Mouse (Mus musculus): ENCODE measurements at regions not wholly inside any gene's neighbourhood (a gene's known extent, or its start where the extent isn't known, plus 50 kb on each side); places are given as distances from the start of the nearest gene placed in this dataset.
"Not testable (repeated sequence)": the region's sequence is repeated elsewhere in the genome, so short reads cannot be mapped to it uniquely, and the experiment has no call there.

- DNase-seq, result no peak
Measured at GRCm38 (mm10) chr5:75407686-75408085, 167.0 kb upstream of the Kit start.

- no peak for DNase-seq
Measured at GRCm38 (mm10) chr5:75410240-75411186, 164.2 kb upstream of the Kit start.

DNA sequence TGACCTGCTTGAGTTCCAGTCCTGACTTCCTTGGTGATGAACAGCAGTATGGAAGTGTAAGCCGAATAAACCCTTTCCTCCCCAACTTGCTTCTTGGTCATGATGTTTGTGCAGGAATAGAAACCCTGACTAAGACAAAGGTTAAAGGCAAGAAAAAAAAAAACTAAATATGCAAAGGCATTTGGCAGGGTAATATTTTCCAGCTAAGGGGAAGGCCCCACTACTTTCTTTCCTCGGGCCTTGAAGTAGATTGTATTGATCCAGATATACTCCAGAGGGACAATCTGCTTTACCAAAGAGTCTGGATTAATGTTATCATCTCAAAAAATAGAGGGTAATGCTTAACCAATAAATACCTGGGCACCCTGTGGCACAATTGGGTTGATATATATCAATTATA lies 155.4 kb upstream of the Kit start:
- DNase-seq, result not testable (repeated sequence)

DNA sequence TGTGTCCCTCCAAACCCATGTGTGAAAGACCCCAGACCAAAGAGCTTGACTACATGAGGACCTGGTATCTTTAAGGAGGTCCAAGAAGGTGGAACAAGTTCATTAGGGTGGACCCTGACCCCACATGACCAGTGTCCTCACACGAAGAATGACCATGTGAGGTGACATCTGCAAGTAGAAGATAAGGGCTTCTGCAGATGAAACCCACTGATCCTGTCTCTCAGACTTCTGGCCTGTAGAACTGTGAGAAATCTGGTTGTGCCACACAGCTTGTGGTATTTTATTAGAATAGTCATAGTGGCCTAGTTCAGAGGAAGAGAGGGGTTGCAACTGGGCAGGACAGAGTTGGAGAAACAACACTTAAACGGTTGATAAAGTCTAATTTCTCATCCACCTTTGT lies 141.8 kb upstream of the Kit start:
- no peak for DNase-seq

GRCm38 (mm10) chr5:75437924-75438323 lies 136.8 kb upstream of the Kit start:
- no peak for DNase-seq

GRCm38 (mm10) chr5:75444024-75444604 lies 130.6 kb upstream of the Kit start:
- no peak for DNase-seq

- no peak for DNase-seq
Measured at GRCm38 (mm10) chr5:75446386-75446785, 128.3 kb upstream of the Kit start.

GRCm38 (mm10) chr5:75449913-75450525 lies 124.7 kb upstream of the Kit start:
- no peak for DNase-seq

DNA sequence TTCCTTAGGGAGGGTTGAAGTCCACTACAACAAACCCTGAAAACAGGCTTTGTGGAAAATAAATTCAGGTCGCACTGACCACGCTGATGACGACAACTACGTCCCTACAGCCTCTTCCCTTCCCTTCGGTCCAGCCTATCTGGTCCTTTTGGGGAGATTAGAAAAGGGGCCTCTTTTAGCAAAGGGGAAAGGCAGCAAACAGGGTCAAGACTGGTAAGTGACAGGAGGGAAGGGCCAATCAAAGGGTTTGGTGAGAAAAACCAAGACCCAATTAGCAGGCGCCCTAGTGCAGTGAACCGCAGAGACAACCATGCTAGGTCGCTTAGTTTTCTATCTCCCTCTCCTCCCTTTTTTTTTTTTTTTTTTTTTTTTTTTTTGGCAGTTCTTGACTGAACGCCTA lies 124.2 kb upstream of the Kit start:
- no peak for DNase-seq

- no peak for DNase-seq
Measured at GRCm38 (mm10) chr5:75451081-75451480, 123.6 kb upstream of the Kit start.

GRCm38 (mm10) chr5:75451693-75452092 lies 123.0 kb upstream of the Kit start:
- DNase-seq, result peak; percentile 66 to 68

GRCm38 (mm10) chr5:75453757-75454390 lies 120.8 kb upstream of the Kit start:
- DNase-seq, result no peak

DNA sequence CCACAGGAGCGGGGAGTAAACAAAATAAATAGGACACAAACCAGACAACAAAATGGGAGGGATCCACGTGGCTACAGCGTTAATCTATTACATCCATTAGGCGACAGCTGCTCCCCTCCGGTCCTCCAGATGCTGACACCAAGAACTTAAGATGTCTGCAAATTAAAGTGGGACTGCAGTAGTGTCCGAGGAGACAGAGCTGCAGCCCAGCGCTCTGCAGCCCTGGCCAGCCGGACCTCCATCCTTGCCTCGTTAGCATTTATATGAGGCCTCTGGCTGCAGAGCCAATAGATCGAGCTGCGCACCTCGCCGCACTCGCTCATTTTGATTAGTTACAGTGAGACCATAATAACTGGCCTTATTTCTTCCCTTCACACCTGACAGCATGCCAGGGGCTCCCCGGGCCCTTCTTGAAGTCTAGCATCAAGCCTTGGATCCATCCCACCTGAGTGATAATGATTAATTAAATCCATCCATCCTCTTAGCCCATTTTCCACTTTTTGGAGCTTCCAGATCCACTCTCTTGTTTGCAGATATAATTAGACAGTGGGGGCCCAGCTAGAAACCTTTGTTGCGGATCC lies 119.7 kb upstream of the Kit start:
- no peak for DNase-seq

GRCm38 (mm10) chr5:75457403-75457802 lies 117.3 kb upstream of the Kit start:
- DNase-seq, result no peak

- no peak for DNase-seq
Measured at GRCm38 (mm10) chr5:75458317-75458716, 116.4 kb upstream of the Kit start.

DNA sequence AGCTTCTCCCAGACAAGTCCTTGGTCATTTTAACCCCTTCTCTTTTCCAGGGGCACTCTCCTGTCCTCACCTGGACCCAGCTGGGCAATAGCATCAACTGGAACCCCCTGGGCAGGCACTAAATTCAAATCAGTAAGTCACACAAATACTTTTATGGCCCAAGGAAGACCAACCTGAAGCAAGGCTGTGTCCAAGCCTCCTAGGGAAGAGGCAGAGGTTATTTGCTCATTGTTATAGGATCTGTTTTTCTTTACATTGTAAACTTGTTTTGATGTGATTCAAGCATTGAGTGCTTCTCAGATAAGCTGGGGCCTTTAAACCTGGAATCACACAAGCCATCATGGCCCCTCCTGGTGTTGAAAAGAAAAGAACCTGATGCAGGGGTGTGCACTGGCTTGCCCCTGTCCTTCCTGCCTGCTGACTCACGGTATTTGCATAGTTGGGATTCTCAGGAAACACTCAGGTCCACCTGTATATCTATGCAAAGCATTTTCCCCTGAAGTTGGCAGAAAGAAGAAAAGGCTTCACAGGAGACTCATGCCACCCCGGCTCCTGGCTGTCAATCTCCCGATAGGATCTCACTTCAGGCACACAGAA lies 114.9 kb upstream of the Kit start:
- DNase-seq, result no peak

GRCm38 (mm10) chr5:75460414-75461025 lies 114.2 kb upstream of the Kit start:
- no peak for DNase-seq

DNA sequence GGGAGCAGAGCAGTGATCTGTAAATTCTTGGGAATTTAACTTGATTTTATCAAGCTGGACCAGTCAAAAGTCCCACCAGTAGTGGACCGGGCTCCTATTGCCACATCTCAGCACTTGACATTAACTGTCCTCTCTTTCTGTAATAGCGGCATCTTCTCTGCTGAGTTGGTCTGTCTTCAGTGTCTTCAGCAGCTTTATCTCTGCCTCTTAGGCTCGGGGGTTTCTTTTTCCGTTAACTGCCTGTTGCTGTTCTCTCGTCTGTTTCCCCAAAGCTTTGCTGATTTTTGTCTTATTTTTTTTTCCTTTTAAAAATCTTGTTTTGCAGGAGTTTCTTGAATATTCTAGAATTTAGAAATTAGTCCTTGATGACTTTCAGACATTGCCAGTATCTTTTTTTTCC lies 113.3 kb upstream of the Kit start:
- no peak for DNase-seq

GRCm38 (mm10) chr5:75463591-75463990 lies 111.1 kb upstream of the Kit start:
- no peak for DNase-seq

DNA sequence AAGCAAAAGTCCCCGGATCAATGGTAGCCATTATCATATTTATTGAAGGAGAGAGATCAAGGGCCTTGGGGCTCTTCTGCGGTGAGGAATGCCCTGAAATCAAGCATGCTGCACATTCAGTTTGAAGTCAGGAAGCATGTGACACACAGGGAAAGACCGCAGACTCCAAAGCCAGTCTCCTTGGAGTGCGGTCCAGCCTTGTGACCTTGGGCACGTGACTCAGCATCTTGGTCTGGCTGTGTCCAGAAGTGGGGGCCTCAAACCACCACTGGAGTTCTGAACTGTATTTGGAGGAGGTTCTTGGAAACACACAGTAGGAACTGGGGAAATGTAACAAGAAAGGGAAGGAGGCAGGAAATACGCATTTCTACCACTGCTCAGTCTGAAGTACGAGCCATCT lies 109.0 kb upstream of the Kit start:
- DNase-seq, result peak; percentile 65 to 75

GRCm38 (mm10) chr5:75466941-75467340 lies 107.8 kb upstream of the Kit start:
- DNase-seq, result no peak

DNA sequence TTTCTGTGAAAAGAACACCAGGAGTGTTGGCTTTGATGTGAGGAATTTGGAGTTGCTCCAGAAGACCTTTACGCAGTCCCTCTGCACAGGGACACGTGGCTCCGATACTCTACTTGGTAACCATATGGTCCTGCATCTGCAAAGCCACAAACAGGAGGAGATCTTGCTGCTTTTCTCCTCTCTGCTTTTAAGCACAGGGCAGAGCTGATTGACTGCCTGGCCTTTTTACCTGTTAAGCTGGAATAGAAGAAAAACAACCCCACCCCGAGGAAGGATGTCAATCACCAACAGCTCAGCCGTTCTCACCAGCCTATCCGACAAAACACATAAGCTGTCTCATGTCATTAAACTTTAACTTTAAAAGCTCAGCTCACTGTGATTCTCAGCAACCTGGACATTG lies 106.8 kb upstream of the Kit start:
- DNase-seq, result no peak
